Mouse (Mus musculus) urinary bladder, postnatal 0 days (tissue): ENCODE results near the gene Hsd11b2. TPM values are rescaled to one million over a fixed set of nuclear protein-coding genes. Genes with fewer than 3 reads are reported as not detected.

Experiments
- polyA plus RNA-seq: library from polyadenylated mRNA; unstranded; fragments of >200 nt; fragmentation: Nextera tagmentation; extraction: Ambion mirVana; gene quantifications from 2 replicates; pipeline ENCODE4 v1.2.1, GENCODE M21; 2015

Hsd11b2 gene
- polyA plus RNA-seq = 0.51 and 0.60 TPM in 2 replicates

DNA sequence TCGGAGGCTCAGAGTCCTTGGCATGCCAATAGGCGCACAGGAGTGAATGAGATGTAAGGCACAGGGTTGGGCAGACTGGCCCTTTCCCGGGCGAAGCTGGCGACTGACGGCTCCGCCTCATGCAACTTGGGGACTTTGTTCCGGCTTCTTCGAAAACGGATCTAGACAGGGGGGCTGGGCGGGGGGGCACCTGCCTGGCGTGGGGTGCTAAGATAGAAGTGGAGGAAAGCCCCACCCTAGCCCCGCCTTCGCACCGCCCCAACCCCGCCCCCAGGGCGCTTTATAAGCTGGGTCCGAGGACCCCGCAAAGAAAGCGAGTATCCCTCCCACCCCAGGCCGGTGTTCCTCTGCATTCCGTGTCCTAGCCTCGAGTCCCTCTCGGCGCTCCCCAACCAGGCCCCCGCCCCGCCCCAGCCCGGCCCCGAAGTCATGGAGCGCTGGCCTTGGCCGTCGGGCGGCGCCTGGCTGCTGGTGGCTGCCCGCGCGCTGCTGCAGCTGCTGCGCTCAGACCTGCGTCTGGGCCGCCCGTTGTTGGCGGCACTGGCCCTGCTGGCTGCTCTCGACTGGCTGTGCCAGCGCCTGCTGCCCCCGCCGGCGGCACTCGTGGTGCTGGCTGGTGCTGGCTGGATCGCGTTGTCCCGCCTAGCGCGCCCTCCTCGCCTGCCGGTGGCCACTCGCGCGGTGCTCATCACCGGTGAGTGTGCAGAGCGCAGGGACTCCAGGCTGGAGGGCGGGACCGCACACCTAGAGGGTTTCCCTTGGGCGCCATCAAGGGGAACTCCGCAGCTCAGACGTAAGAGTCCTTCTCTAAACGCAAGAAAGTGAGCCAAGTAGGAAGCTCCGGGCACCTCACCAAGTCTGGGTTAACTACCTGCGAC is at the start of gene Hsd11b2:
Hsd11b2 (plus strand) TSS at position 320 of the 878 bp plus-strand sequence.

DNA sequence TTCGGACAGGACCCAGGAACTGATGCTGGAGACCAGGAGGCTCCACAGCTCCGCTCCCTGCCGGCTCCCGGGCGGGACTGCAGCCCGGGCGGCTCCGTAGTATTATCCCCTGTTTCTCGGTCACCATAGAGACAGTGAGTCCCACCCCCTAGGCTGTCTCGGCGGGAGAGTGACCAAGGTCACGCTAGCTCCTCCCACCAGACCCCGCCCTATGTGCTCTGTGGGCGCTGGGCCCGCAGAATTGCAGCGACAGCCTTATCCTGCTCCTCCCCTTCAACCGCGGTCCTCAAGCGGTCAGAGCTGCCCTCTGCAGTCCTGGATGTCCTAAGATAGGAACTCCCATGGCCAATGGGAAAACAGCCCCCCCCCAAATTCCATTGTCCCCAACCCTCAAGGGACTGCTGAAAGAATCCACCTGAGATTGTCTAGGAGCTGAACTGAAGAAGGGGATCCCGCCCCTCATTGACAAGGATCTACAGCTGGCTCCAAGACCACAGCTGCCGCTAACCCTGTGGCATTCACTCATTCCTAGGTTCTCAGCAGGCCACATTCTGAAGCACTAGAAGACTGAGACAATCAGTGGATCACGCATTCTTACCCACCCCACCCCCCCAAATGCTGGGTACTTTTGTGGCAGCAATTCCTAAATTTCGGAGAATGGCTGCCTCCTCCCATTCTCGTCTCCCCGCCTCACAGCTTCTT is 47.1 kb upstream of the Hsd11b2 start, which contains the start of gene Tppp3:
Tppp3 (minus strand) TSS at position 213 of the 702 bp plus-strand sequence.

DNA sequence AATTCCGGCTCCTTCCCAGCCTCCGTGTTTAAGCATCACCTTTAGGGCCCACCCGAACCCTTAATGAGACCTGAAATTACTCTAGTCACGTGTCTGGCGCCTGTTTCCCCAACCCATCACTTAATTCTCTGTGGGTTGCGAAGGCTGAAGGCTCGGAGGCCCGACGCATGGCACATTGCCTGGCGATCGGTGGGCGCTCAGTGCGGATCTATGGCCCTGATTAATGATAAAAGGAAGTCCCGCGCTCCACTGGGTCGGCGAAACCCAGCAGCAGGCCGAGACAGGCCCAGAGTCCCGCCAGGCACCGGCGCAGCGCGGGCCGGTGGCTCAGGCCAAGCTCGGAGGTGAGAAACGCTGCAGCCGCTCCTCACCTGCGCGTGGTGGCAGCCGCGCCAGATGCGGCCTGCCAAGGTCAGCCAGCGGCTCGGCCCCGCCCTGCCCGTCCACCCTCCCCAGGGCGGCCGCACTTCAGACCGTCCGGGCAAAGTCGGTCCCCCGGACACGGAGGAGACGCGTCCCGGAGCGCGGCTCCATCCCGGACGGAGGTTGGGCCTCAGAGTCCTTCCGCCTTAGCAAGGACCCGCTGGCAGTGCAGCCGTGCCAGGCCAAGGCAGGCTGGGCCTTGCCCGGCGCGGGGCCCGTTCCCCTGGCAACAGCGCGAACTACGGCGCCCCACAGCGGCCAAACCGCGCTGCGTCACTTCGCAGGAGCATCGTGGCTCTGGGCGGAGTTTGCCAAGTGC is 21.9 kb upstream of the Hsd11b2 start, which contains the start of gene Zdhhc1:
Zdhhc1 (minus strand) TSS at position 464 of the 742 bp plus-strand sequence.

DNA sequence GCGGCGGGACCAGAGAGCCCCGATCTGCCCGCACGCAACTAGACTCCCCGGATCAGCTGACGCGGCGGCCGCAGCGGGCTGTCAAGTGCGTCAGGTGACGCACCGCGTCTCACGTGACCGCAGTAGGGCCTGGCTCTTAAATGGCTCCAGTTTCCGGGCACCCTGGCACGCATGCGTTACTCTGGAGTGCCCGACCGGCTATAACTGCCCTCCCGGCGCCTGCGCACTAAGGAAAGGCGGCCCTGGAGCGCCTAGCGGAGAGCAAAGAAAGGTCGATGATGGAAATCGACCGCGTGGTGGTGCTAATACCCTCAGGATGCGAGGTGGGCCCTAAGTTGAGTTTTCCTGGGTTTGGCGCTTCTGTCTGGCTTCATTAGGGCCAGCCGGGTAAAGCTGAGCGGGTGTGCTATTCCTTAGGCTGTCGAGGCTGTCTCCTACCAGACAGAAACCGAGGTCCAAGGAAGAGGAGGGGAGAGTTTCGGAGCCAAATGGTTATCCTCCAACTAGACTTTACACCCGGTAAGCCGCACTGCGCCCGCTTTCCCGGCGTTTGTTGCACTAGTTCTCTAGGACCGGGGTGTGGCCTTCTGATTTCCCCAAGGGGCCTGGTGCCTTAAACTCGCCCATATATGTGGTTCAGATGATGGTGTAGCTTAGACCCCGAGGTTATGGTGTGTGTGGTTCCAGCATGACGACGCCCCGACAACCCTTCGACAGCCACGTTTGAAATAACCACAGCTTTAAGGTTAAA is 47.6 kb downstream of the Hsd11b2 start, which contains the start of gene Atp6v0d1:
Atp6v0d1 (minus strand) TSS at position 96 of the 751 bp plus-strand sequence.

Other genes with a start within 250 kb of the Hsd11b2 start
- gene Hsf4, start 249.0 kb upstream of the Hsd11b2 start, polyA plus RNA-seq = 0.30 and 0.31 TPM in 2 replicates
- 1.6 TPM in 2 replicates for gene Nol3, start 242.6 kb upstream of the Hsd11b2 start, polyA plus RNA-seq
- 1.8 and 2.2 TPM in 2 replicates for gene 4931428F04Rik, start 228.9 kb upstream of the Hsd11b2 start, polyA plus RNA-seq
- gene Exoc3l, start 222.7 kb upstream of the Hsd11b2 start, polyA plus RNA-seq = 2.0 and 3.2 TPM in 2 replicates
- 35.9 and 42.7 TPM in 2 replicates for gene E2f4, start 221.1 kb upstream of the Hsd11b2 start, polyA plus RNA-seq
- gene Elmo3, start 213.2 kb upstream of the Hsd11b2 start, polyA plus RNA-seq = 12.4 and 13.3 TPM in 2 replicates
- gene Lrrc29, start 192.5 kb upstream of the Hsd11b2 start, polyA plus RNA-seq = 2.3 and 3.2 TPM in 2 replicates
- gene Tmem208, start 192.4 kb upstream of the Hsd11b2 start, polyA plus RNA-seq = 79.0 and 90.0 TPM in 2 replicates
- gene Fhod1, start 170.8 kb upstream of the Hsd11b2 start, polyA plus RNA-seq = 0.85 and 1.1 TPM in 2 replicates
- gene Slc9a5, start 169.9 kb upstream of the Hsd11b2 start, polyA plus RNA-seq = 0.39 and 0.54 TPM in 2 replicates
- 0.48 and 0.92 TPM in 2 replicates for gene Plekhg4, start 145.5 kb upstream of the Hsd11b2 start, polyA plus RNA-seq
- not detected in 2 replicates for gene Kctd19, start 105.3 kb upstream of the Hsd11b2 start, polyA plus RNA-seq
- gene Lrrc36, start 105.2 kb upstream of the Hsd11b2 start, polyA plus RNA-seq = 0.14 and 0.34 TPM in 2 replicates
- 44.9 and 57.8 TPM in 2 replicates for gene Tppp3, start 47.2 kb upstream of the Hsd11b2 start, polyA plus RNA-seq
- 19.3 and 20.5 TPM in 2 replicates for gene Zdhhc1, start 21.9 kb upstream of the Hsd11b2 start, polyA plus RNA-seq
- 87.1 and 100.0 TPM in 2 replicates for gene Atp6v0d1, start 47.3 kb downstream of the Hsd11b2 start, polyA plus RNA-seq
- gene Ripor1, start 86.5 kb downstream of the Hsd11b2 start, polyA plus RNA-seq = 17.4 and 20.9 TPM in 2 replicates
- 40.8 and 44.2 TPM in 2 replicates for gene Ctcf, start 117.8 kb downstream of the Hsd11b2 start, polyA plus RNA-seq
- 9.2 and 13.5 TPM in 2 replicates for gene Agrp, start 118.6 kb downstream of the Hsd11b2 start, polyA plus RNA-seq
- gene Carmil2, start 167.5 kb downstream of the Hsd11b2 start, polyA plus RNA-seq = 0.08 and 0.12 TPM in 2 replicates
- gene Acd, start 182.3 kb downstream of the Hsd11b2 start, polyA plus RNA-seq = 28.8 and 29.9 TPM in 2 replicates
- gene Pard6a, start 182.4 kb downstream of the Hsd11b2 start, polyA plus RNA-seq = 10.8 and 11.4 TPM in 2 replicates
- gene 4933405L10Rik, start 188.9 kb downstream of the Hsd11b2 start, polyA plus RNA-seq = not detected in 2 replicates
- 6.3 and 6.6 TPM in 2 replicates for gene Enkd1, start 189.5 kb downstream of the Hsd11b2 start, polyA plus RNA-seq
- 8.4 and 11.5 TPM in 2 replicates for gene Gfod2, start 239.9 kb downstream of the Hsd11b2 start, polyA plus RNA-seq